Comparison of ENCODE assay signal across 9 mouse cellular contexts in genomic region chr1:188055888-188056287, GRCm38 (mm10).
DNase-seq lines count a peak whose midpoint lies in the region; ATAC-seq and TF ChIP-seq lines count a peak whose summit lies in the region.
"Had no signal": no experiment of that assay in that cellular context is flagged by ENCODE, and none has a peak within 500 bp of the region (broad histone marks: within the 10 kb centered on the region; RNA-seq: fewer than 3 reads in every experiment).

No protein-coding gene starts in this region.

- H3K4me1 ChIP-seq in liver, adult 2 months (ENCODE audit: control insufficient read depth, insufficient read depth, low read length) = no peaks in the 10 kb centered on the region
- H3K4me1 ChIP-seq in embryonic facial prominence, embryonic 14.5 days (ENCODE audit: control insufficient read depth, insufficient read depth, low read length) = no peaks in the 10 kb centered on the region
- H3K4me1 ChIP-seq in limb, embryonic 14.5 days (ENCODE audit: control insufficient read depth, insufficient read depth, low read length) = no peaks in the 10 kb centered on the region
- no peaks in the 10 kb centered on the region for H3K4me1 ChIP-seq in stomach, postnatal 0 days (replicated peaks; ENCODE audit: control insufficient read depth, insufficient read depth)

- TF ChIP-seq POLR2A in liver, adult 2 months (IDR thresholded peaks at IDR 0.05; ENCODE audit: extremely low read depth, insufficient read depth, low read length) = no peak
- TF ChIP-seq POLR2A in limb, embryonic 14.5 days (IDR thresholded peaks at IDR 0.05; ENCODE audit: borderline replicate concordance, extremely low read depth, insufficient read depth, insufficient read length) = no peak

- peak overlapping the region; percentile 52; the same call in 1 of the 2 replicates for H3K4me3 ChIP-seq in liver, adult 2 months (ENCODE audit: insufficient read depth, low read depth, low read length)
- no peak overlapping the region for H3K4me3 ChIP-seq in embryonic facial prominence, embryonic 14.5 days (ENCODE audit: low read depth, low read length)
- H3K4me3 ChIP-seq in limb, embryonic 14.5 days (replicated peaks; ENCODE audit: low read length) = no peak overlapping the region
- H3K4me3 ChIP-seq in stomach, postnatal 0 days (ENCODE audit: low read depth, low read length) = no peak overlapping the region

- ATAC-seq in embryonic facial prominence, embryonic 14.5 days (ENCODE audit: low read depth) = peak; percentile 50; the same call in 1 of the 2 replicates
- ATAC-seq in limb, embryonic 14.5 days (ENCODE audit: low FRiP score, low read depth) = no peak
- peak; percentile 64 for ATAC-seq in stomach, postnatal 0 days (ENCODE audit: low FRiP score, low TSS enrichment)

- H3K27ac ChIP-seq in liver, adult 2 months (replicated peaks; ENCODE audit: insufficient read depth, low read depth, low read length) = no peak overlapping the region
- H3K27ac ChIP-seq in embryonic facial prominence, embryonic 14.5 days (replicated peaks; ENCODE audit: low read depth, low read length) = no peak overlapping the region
- H3K27ac ChIP-seq in limb, embryonic 14.5 days (replicated peaks; ENCODE audit: low read depth, low read length) = no peak overlapping the region
- no peak overlapping the region for H3K27ac ChIP-seq in stomach, postnatal 0 days (replicated peaks)

- TF ChIP-seq CTCF in liver, adult 2 months (IDR thresholded peaks at IDR 0.05; ENCODE audit: low read depth, low read length) = no peak
- no peak for TF ChIP-seq CTCF in stomach, postnatal 0 days (IDR thresholded peaks at IDR 0.05; ENCODE audit: low read depth)

- H3K9ac ChIP-seq in liver, adult 2 months (ENCODE audit: low read depth, low read length) = peak overlapping the region; percentile 57; the same call in 1 of the 2 replicates
- no peak overlapping the region for H3K9ac ChIP-seq in embryonic facial prominence, embryonic 14.5 days (ENCODE audit: low read depth, low read length)
- no peak overlapping the region for H3K9ac ChIP-seq in limb, embryonic 14.5 days (ENCODE audit: low read depth, low read length, severe bottlenecking)
- H3K9ac ChIP-seq in stomach, postnatal 0 days (ENCODE audit: low read length) = no peak overlapping the region

- TF ChIP-seq EP300 in stomach, postnatal 0 days (optimal IDR thresholded peaks at IDR 0.05) = no peak

- no peaks in the 10 kb centered on the region for H3K79me2 ChIP-seq in liver, adult 2 months (ENCODE audit: control insufficient read depth, insufficient read depth, low read length)

- H3K36me3 ChIP-seq in liver, adult 2 months (ENCODE audit: control insufficient read depth, insufficient read depth, low read length) = no peaks in the 10 kb centered on the region
- no peaks in the 10 kb centered on the region for H3K36me3 ChIP-seq in embryonic facial prominence, embryonic 14.5 days (ENCODE audit: control insufficient read depth, insufficient read depth, low read length)
- H3K36me3 ChIP-seq in limb, embryonic 14.5 days (ENCODE audit: control insufficient read depth, insufficient read depth, low read length) = no peaks in the 10 kb centered on the region
- no peaks in the 10 kb centered on the region for H3K36me3 ChIP-seq in stomach, postnatal 0 days (ENCODE audit: control insufficient read depth, insufficient read depth, low read length)

- no peaks in the 10 kb centered on the region for H3K27me3 ChIP-seq in liver, adult 2 months (ENCODE audit: control insufficient read depth, insufficient read depth, low read length)
- no peaks in the 10 kb centered on the region for H3K27me3 ChIP-seq in embryonic facial prominence, embryonic 14.5 days (replicated peaks; ENCODE audit: control insufficient read depth, insufficient read depth, low read length)
- H3K27me3 ChIP-seq in limb, embryonic 14.5 days (ENCODE audit: control insufficient read depth, insufficient read depth, low read length) = no peaks in the 10 kb centered on the region
- no peaks in the 10 kb centered on the region for H3K27me3 ChIP-seq in stomach, postnatal 0 days (ENCODE audit: control insufficient read depth, insufficient read depth, low read length)

- H3K4me2 ChIP-seq in embryonic facial prominence, embryonic 14.5 days (ENCODE audit: low read depth, low read length) = no peak overlapping the region
- no peak overlapping the region for H3K4me2 ChIP-seq in limb, embryonic 14.5 days (replicated peaks; ENCODE audit: low read depth, low read length, severe bottlenecking)
- peak overlapping the region; percentile 17; the same call in 1 of the 2 replicates for H3K4me2 ChIP-seq in stomach, postnatal 0 days (replicated peaks; ENCODE audit: low read depth)

- H3K9me3 ChIP-seq in embryonic facial prominence, embryonic 14.5 days (ENCODE audit: control insufficient read depth, low read length) = no peaks in the 10 kb centered on the region
- H3K9me3 ChIP-seq in limb, embryonic 14.5 days (ENCODE audit: control insufficient read depth, low read length) = no peaks in the 10 kb centered on the region
- H3K9me3 ChIP-seq in stomach, postnatal 0 days (ENCODE audit: control insufficient read depth, low read length) = no peaks in the 10 kb centered on the region

- DNase-seq in liver, adult 2 months (ENCODE audit: extremely low read depth, low read depth, low spot score) = peak; percentile 75
- DNase-seq in liver = no peak
- DNase-seq in embryonic facial prominence, embryonic 14.5 days (ENCODE audit: low spot score) = peak; percentile 53
- DNase-seq in limb, embryonic 14.5 days (ENCODE audit: low spot score) = peak; percentile 25
- DNase-seq in stomach, postnatal 0 days (ENCODE audit: low spot score) = no peak
- no peak for DNase-seq in cerebellum, postnatal 10 days
- DNase-seq in cerebellum, adult 8-10 months = no peak
- DNase-seq in urinary bladder, postnatal 14 days (ENCODE audit: low spot score) = no peak
- DNase-seq: thymus, postnatal 4 days had no signal

- 21% methylated on average over 3 of the region's 3 CpGs for WGBS in liver, adult 2 months
- 50% methylated on average over 3 of the region's 3 CpGs for WGBS in embryonic facial prominence, embryonic 14.5 days
- WGBS in limb, embryonic 14.5 days = 45% methylated on average over 3 of the region's 3 CpGs
- WGBS in stomach, postnatal 0 days = 55% methylated on average over 3 of the region's 3 CpGs

Comparison
In these comparisons a context has a peak if more than half of its experiments do, and no peak if none do; other contexts are left out.
1. DNase-seq: peak in liver, adult 2 months (single experiment), embryonic facial prominence, embryonic 14.5 days (single experiment) and limb, embryonic 14.5 days (single experiment); none in liver (single experiment), stomach, postnatal 0 days (single experiment), cerebellum, postnatal 10 days (0 of 2), cerebellum, adult 8-10 months (single experiment) and urinary bladder, postnatal 14 days (single experiment).